Mouse (Mus musculus) limb, embryonic 10.5 days (tissue): ENCODE measurements around the gene Nr5a2. TPM values are rescaled to one million over a fixed set of nuclear protein-coding genes. Genes with fewer than 3 reads are reported as not detected.

Source experiments
- DNase-seq: peaks from one replicate; pipeline ENCODE4 v3.0.0-alpha.2; 2017; ENCODE audit warnings: low spot score
- H3K27ac ChIP-seq: fragments of 300-500 bp; sonication (generic); 2 replicates; pipeline ENCODE4 v1.5.1; 2016; ENCODE audit warnings: mild to moderate bottlenecking
- H3K27me3 ChIP-seq: fragments of 300-500 bp; sonication (generic); 2 replicates; pipeline ENCODE4 v1.6.1; 2016; ENCODE audit warnings: low read depth, mild to moderate bottlenecking; ENCODE audit not compliant: poor library complexity, severe bottlenecking
- H3K36me3 ChIP-seq: fragments of 300-500 bp; sonication (generic); 2 replicates; pipeline ENCODE4 v1.6.1; 2016; ENCODE audit warnings: mild to moderate bottlenecking, moderate library complexity
- H3K4me1 ChIP-seq: fragments of 300-500 bp; sonication (generic); 2 replicates; pipeline ENCODE4 v1.6.1; 2016
- H3K4me3 ChIP-seq: fragments of 300-500 bp; sonication (generic); 2 replicates; pipeline ENCODE4 v1.5.1; 2016; ENCODE audit warnings: mild to moderate bottlenecking, moderate library complexity
- H3K9me3 ChIP-seq: fragments of 300-500 bp; sonication (generic); replicated peaks from 2 replicates; pipeline ENCODE4 v1.6.1; 2016; ENCODE audit warnings: mild to moderate bottlenecking
- WGBS: fragments of 180-500 bp; shearing (Covaris S2); methylation state at CpG from one replicate; pipeline ENCODE4 v1.1.7; 2016; 5-methylcytosine and 5-hydroxymethylcytosine counted together
- polyA plus RNA-seq: library from polyadenylated mRNA; unstranded; fragments of >200 nt; fragmentation: Nextera tagmentation; extraction: Ambion mirVana; gene quantifications from 2 replicates; pipeline ENCODE4 v1.2.1, GENCODE M21; 2016

The Nr5a2 gene
- polyA plus RNA-seq, 1 experiment from 2014 or later, result 0.30 TPM

- Histone ChIP-seq H3K36me3 (no peaks in the 10 kb centered on the region), H3K4me1 (peaks cover 54% of the 10 kb centered on the region), H3K27ac (0 out of 2 replicates have a peak overlapping the region, but pooled peaks have one; percentile 11), H3K9me3 (peaks cover 3% of the 10 kb centered on the region; the same call in 1 of the 2 replicates), H3K4me3 (peak overlapping the region; percentile 57), H3K27me3 (peaks cover 90% of the 10 kb centered on the region)
- under 1% methylated on average over 18 of the region's 18 CpGs for WGBS
- DNase-seq, result peak; percentile 60
Observed at GRCm38 (mm10) chr1:136946806-136947393, 13.3 kb downstream of the Nr5a2 start.

DNA sequence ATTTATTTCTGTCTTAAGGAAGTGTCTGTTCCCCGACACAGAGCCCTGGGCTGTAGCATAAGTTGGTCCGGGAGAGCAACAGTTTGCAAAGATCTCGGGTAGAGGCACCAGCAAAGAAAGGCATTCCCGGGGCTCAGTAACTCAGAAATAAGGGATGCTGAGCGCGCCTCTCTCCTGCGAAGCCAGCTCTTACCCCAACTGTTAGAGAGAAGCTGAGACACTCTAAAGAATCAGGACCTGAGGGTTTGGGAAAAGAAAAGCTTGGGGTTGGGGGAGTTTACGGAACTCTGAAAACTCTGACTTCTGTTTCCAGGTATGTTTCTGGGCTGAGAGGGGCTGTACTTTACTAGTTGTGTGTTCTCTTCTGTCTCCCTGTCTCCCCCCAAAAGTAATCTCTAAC, 13.8 kb downstream of the Nr5a2 start:
- under 1% methylated on average over 8 of the region's 8 CpGs for WGBS
- H3K4me1 ChIP-seq, result peaks cover 58% of the 10 kb centered on the region
- H3K27ac ChIP-seq, result no peak overlapping the region
- peak; percentile 52 for DNase-seq
- no peaks in the 10 kb centered on the region for H3K36me3 ChIP-seq
- H3K9me3 ChIP-seq, result peaks cover 1% of the 10 kb centered on the region; the same call in 1 of the 2 replicates
- H3K27me3 ChIP-seq, result peaks cover 85% of the 10 kb centered on the region
- H3K4me3 ChIP-seq, result peak overlapping the region; percentile 57; the same call in 1 of the 2 replicates

- H3K27me3 ChIP-seq, result peaks cover 80% of the 10 kb centered on the region
- no peaks in the 10 kb centered on the region for H3K36me3 ChIP-seq
- no peaks in the 10 kb centered on the region for H3K9me3 ChIP-seq
- H3K4me3 ChIP-seq, result peak overlapping the region; percentile 16; the same call in 1 of the 2 replicates
- no peak overlapping the region for H3K27ac ChIP-seq
- peaks cover 58% of the 10 kb centered on the region for H3K4me1 ChIP-seq
- WGBS, result 3% methylated on average over 10 of the region's 10 CpGs
- peak; percentile 57 for DNase-seq
Observed at GRCm38 (mm10) chr1:136945876-136946275, 14.4 kb downstream of the Nr5a2 start.

DNA sequence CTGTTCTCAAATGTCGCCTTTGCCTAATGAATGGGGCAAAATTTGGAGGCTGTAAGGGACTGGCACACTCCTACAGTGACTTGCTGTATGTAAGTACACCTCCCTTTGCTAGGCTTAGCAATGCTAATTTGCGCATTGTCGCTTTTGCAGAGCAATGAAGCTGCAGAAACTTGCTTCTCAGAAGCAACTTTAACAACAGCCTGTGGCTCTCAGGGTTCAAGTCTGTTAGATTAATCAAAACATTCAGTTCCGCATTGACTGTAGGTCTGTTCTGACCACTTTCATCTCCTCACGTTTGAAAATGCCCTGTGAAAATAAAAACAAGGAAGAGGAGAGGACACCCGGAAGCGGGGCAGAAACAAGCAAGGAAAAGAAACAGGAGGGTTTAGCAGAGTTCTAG, 14.8 kb downstream of the Nr5a2 start:
- WGBS, result 3% methylated on average over 7 of the region's 7 CpGs
- Histone ChIP-seq H3K27me3 (peaks cover 76% of the 10 kb centered on the region), H3K4me1 (peaks cover 58% of the 10 kb centered on the region), H3K4me3 (no peak overlapping the region), H3K36me3 (no peaks in the 10 kb centered on the region), H3K9me3 (no peaks in the 10 kb centered on the region), H3K27ac (no peak overlapping the region)
- peak; percentile 31 for DNase-seq

DNA sequence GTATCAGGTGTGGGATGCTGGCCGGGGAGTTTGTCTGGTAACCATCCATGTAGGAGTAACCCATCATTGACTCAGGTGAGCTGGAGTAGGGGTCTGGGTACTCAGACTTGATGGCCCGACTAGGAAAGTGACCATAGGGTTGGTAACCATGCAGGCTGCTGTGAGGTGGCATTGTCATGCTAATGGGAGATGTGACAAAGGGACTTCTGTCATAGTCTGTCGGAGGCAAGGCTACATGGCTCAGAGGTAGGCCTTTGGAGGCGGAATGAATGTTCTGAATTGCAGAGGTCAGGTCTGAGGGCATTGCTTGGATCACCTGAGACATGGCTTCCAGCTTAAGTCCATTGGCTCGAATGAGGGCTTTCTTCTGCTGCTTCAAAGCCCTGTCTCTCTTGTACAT, 19.6 kb downstream of the Nr5a2 start:
- H3K4me3 ChIP-seq, result no peak overlapping the region
- peaks cover 25% of the 10 kb centered on the region for H3K4me1 ChIP-seq
- no peak for DNase-seq
- H3K27ac ChIP-seq, result no peak overlapping the region
- peaks cover 27% of the 10 kb centered on the region for H3K27me3 ChIP-seq
- H3K9me3 ChIP-seq, result no peaks in the 10 kb centered on the region
- H3K36me3 ChIP-seq, result no peaks in the 10 kb centered on the region
- 81% methylated on average over 5 of the region's 5 CpGs for WGBS

- no peaks in the 10 kb centered on the region for H3K36me3 ChIP-seq
- no peak for DNase-seq
- 82% methylated on average over 1 of the region's 1 CpGs for WGBS
Observed at GRCm38 (mm10) chr1:136939220-136939619, 21.0 kb downstream of the Nr5a2 start.

DNA sequence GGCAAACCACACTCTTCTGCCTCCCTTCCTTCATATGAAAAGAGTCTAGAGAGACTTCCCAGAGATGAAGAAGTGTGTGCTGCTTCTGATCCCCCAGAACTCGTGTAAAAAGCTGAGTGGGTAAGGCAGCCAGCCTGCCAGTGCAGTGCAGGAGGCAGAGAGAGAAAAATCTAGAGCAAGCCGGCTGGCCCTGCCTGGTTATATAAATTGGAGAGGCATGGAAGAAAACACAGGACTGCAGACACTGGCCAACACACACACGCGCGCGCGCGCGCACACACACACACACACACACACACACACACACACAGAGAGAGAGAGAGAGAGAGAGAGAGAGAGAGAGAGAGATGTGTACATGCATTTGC, 24.3 kb downstream of the Nr5a2 start:
- no peak overlapping the region for H3K27ac ChIP-seq
- H3K9me3 ChIP-seq, result no peaks in the 10 kb centered on the region
- H3K4me1 ChIP-seq, result peaks cover 16% of the 10 kb centered on the region
- DNase-seq, result no peak
- H3K36me3 ChIP-seq, result no peaks in the 10 kb centered on the region
- peaks cover 5% of the 10 kb centered on the region; the same call in 1 of the 2 replicates for H3K27me3 ChIP-seq
- H3K4me3 ChIP-seq, result no peak overlapping the region
- WGBS, result 89% methylated on average over 9 of the region's 9 CpGs

More at GRCm38 (mm10) chr1:136939220-136939619, 21.0 kb downstream of the Nr5a2 start:
- Histone ChIP-seq H3K27me3 (peaks cover 14% of the 10 kb centered on the region), H3K27ac (no peak overlapping the region), H3K9me3 (no peaks in the 10 kb centered on the region), H3K4me3 (no peak overlapping the region), H3K4me1 (peaks cover 27% of the 10 kb centered on the region)

DNA sequence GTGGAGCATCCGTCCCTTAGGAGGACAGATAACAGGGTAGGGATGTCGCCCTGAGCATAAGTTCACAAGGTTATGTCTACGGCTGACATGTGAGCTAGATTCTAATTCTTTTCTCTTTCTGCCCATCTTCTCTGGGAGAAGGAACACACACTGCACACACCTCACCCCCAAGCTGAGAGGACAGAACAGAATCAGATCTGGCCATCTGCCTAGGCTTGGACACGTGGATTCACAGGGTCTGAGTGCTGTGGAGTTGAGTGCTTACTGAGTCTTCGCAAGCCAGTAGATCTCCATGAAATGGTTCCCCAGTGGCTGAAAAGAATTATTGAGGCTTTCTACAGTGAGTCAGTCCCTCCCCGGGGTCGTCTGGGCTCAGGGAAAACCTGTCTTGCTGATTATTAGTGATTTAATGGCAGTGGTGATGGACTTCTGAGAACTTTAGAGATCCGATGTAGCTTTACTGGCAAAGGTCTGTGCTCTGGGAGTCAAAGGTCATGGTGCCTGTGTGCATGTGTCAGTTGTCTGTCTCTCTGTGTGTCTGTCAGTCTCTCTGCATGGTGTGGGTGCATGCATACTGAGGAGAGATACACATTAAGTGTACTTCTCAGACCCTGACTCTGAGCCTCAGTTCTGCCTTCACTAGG, 24.8 kb downstream of the Nr5a2 start:
- Histone ChIP-seq H3K4me3 (no peak overlapping the region), H3K27me3 (peaks cover 5% of the 10 kb centered on the region; the same call in 1 of the 2 replicates), H3K36me3 (no peaks in the 10 kb centered on the region), H3K9me3 (no peaks in the 10 kb centered on the region), H3K4me1 (peaks cover 16% of the 10 kb centered on the region), H3K27ac (no peak overlapping the region)
- WGBS, result 54% methylated on average over 8 of the region's 8 CpGs
- no peak for DNase-seq

DNA sequence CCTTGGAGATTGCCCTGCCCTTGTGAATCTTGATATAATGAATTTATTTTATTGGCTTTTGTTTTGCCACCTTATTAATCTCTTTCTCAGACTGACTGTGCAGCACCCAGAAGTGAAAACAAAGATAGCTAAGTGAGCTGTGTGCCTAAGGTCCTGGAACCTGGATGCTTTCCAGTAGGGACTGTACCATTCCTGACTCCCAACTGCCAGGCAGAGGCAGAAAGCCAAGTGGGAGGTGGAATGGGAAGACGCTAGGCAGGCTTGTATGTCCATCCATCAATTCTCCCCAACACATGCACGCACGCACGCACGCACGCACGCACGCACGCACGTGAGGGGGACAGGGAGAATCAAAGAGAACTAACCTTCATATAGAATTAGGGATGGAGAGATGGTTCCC, 26.2 kb downstream of the Nr5a2 start:
- Histone ChIP-seq H3K36me3 (no peaks in the 10 kb centered on the region), H3K4me1 (peaks cover 14% of the 10 kb centered on the region), H3K27ac (no peak overlapping the region), H3K27me3 (peaks cover 5% of the 10 kb centered on the region; the same call in 1 of the 2 replicates), H3K4me3 (no peak overlapping the region), H3K9me3 (no peaks in the 10 kb centered on the region)
- WGBS, result 95% methylated on average over 10 of the region's 10 CpGs
- no peak for DNase-seq

- H3K4me1 ChIP-seq, result peaks cover 22% of the 10 kb centered on the region
- H3K4me3 ChIP-seq, result no peak overlapping the region
- DNase-seq, result no peak
- 93% methylated on average over 5 of the region's 5 CpGs for WGBS
- H3K27ac ChIP-seq, result no peak overlapping the region
- no peaks in the 10 kb centered on the region for H3K36me3 ChIP-seq
- H3K9me3 ChIP-seq, result no peaks in the 10 kb centered on the region
- H3K27me3 ChIP-seq, result peaks cover 5% of the 10 kb centered on the region; the same call in 1 of the 2 replicates
Observed at GRCm38 (mm10) chr1:136931026-136931425, 29.2 kb downstream of the Nr5a2 start.

GRCm38 (mm10) chr1:136929743-136930142, 30.5 kb downstream of the Nr5a2 start:
- Histone ChIP-seq H3K4me3 (no peak overlapping the region), H3K36me3 (no peaks in the 10 kb centered on the region), H3K27me3 (peaks cover 5% of the 10 kb centered on the region; the same call in 1 of the 2 replicates), H3K4me1 (peaks cover 17% of the 10 kb centered on the region), H3K9me3 (no peaks in the 10 kb centered on the region), H3K27ac (no peak overlapping the region)
- 93% methylated on average over 6 of the region's 6 CpGs for WGBS
- no peak for DNase-seq

DNA sequence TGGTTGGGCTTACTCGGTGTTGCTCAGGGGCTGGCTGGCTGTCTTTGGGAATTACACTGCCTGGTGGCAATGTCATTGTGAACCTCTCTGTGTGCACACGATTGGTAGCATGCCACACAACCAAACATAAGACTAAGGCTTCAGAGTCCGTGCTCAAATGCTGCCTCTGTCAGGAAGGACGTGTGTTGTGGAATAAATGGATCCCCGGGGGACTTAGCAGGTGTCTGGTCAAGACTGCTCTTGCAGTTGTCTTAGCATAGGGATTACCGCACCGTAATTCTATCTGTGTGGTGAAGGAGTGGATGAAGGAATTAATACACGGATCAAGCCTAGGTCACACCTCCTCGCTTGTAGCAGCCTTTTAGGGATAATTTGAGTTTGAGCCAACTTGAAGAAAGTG, 32.8 kb downstream of the Nr5a2 start:
- DNase-seq, result no peak
- no peak overlapping the region for H3K4me3 ChIP-seq
- no peaks in the 10 kb centered on the region for H3K9me3 ChIP-seq
- no peak overlapping the region for H3K27ac ChIP-seq
- H3K36me3 ChIP-seq, result no peaks in the 10 kb centered on the region
- peaks cover 17% of the 10 kb centered on the region for H3K4me1 ChIP-seq
- no peaks in the 10 kb centered on the region for H3K27me3 ChIP-seq
- 69% methylated on average over 9 of the region's 9 CpGs for WGBS

DNA sequence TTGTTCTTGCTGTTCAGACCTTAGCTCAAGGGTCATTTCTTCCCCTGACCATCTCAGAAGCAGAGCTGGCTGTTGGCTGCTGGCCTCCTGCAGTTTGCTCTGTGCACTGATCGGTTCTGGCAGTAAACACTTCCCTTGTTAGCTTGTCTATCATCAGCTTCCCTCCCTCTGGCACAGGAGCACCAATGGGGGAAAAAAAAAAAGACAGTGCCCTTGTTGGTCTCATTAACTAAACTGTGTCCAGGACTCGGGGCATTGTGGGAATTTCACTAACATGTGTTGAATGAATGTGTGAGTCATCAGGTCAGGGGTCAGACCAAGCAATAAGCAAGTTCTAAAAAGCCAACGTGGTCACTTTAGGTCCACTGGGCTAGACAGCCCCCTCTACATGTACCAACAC, 34.2 kb downstream of the Nr5a2 start:
- no peaks in the 10 kb centered on the region for H3K27me3 ChIP-seq
- H3K4me3 ChIP-seq, result no peak overlapping the region
- 34% methylated on average over 3 of the region's 3 CpGs for WGBS
- H3K9me3 ChIP-seq, result no peaks in the 10 kb centered on the region
- no peak overlapping the region for H3K27ac ChIP-seq
- DNase-seq, result no peak
- peaks cover 17% of the 10 kb centered on the region for H3K4me1 ChIP-seq
- H3K36me3 ChIP-seq, result no peaks in the 10 kb centered on the region
